Mouse (Mus musculus) cortical plate, adult 2 months (tissue): ENCODE measurements around the gene Tbc1d23. TPM values are rescaled to one million over a fixed set of nuclear protein-coding genes. Genes with fewer than 3 reads are reported as not detected.

Experiments used
- H3K27ac ChIP-seq: fragments of 200-500 bp; 2 replicates; pipeline ENCODE4 v1.5.1; 2012; ENCODE audit warnings: low read length, control low read depth, inconsistent platforms; ENCODE audit not compliant: insufficient read depth
- H3K4me1 ChIP-seq: fragments of 200-500 bp; 2 replicates; pipeline ENCODE4 v1.6.1; 2011; ENCODE audit warnings: low read length; ENCODE audit not compliant: control insufficient read depth, insufficient read depth
- H3K4me3 ChIP-seq: fragments of 200-500 bp; 2 replicates; pipeline ENCODE4 v1.5.1; 2011; ENCODE audit warnings: mild to moderate bottlenecking, low read length, control low read depth; ENCODE audit not compliant: insufficient read depth
- CTCF ChIP-seq: fragments of 200-500 bp; IDR thresholded peaks from 2 replicates; pipeline ENCODE4 v1.5.1; 2011; ENCODE audit warnings: mild to moderate bottlenecking, control low read depth, low read length; ENCODE audit not compliant: insufficient read depth; ENCODE audit errors: extremely low read depth
- POLR2A ChIP-seq: fragments of 200-500 bp; IDR thresholded peaks from 2 replicates; pipeline ENCODE4 v1.6.1; 2011; ENCODE audit warnings: mild to moderate bottlenecking, low read length, control low read depth; ENCODE audit not compliant: insufficient read depth; ENCODE audit errors: extremely low read depth
- polyA plus RNA-seq: library from polyadenylated mRNA; depleted of rRNA; stranded (reverse); fragments of >200 nt; gene quantifications from 2 replicates; pipeline ENCODE4 v1.2.3, GENCODE M21; 2012

The Tbc1d23 gene
- polyA plus RNA-seq, 1 experiment, result 40.9 TPM

GRCm38 (mm10) chr16:57166611-57167513 lies 64.4 kb downstream of the Tbc1d23 start, which contains the start of gene Nit2:
Gene Nit2, minus strand, starts transcription at chr16:57167341.
- TF ChIP-seq CTCF, result peak; percentile 59
- peak; percentile 74 for TF ChIP-seq POLR2A
- H3K4me3 ChIP-seq, result peak within 1 kb of the TSS; percentile 78
- H3K27ac ChIP-seq, result 0 out of 2 replicates have a peak within 1 kb of the TSS, but pooled peaks have one; percentile 12

GRCm38 (mm10) chr16:57166086-57166485 lies 65.2 kb downstream of the Tbc1d23 start:
- Histone ChIP-seq H3K27ac (no peak overlapping the region), H3K4me3 (no peak overlapping the region; the same call in 1 of the 2 replicates), H3K4me1 (0 out of 2 replicates have a peak, but pooled peaks cover 1% of the 10 kb centered on the region)
- TF ChIP-seq POLR2A (no peak), CTCF (no peak)

More at GRCm38 (mm10) chr16:57166611-57167513, 64.4 kb downstream of the Tbc1d23 start, which contains the start of gene Nit2:
- peaks cover 1% of the 10 kb centered on the region; the same call in 1 of the 2 replicates for H3K4me1 ChIP-seq

- Histone ChIP-seq H3K27ac (no peak overlapping the region), H3K4me3 (no peak overlapping the region), H3K4me1 (0 out of 2 replicates have a peak, but pooled peaks cover 1% of the 10 kb centered on the region)
- TF ChIP-seq CTCF, result no peak
- TF ChIP-seq POLR2A, result no peak
Observed at GRCm38 (mm10) chr16:57165157-57165556, 66.1 kb downstream of the Tbc1d23 start.

GRCm38 (mm10) chr16:57163694-57164093 lies 67.6 kb downstream of the Tbc1d23 start:
- TF ChIP-seq CTCF, result no peak
- TF ChIP-seq POLR2A, result no peak
- H3K4me3 ChIP-seq, result no peak overlapping the region
- H3K4me1 ChIP-seq, result 0 out of 2 replicates have a peak, but pooled peaks cover 1% of the 10 kb centered on the region
- H3K27ac ChIP-seq, result no peak overlapping the region

- Histone ChIP-seq H3K4me3 (no peak overlapping the region), H3K27ac (no peak overlapping the region), H3K4me1 (0 out of 2 replicates have a peak, but pooled peaks cover 1% of the 10 kb centered on the region)
- TF ChIP-seq POLR2A, result no peak
- no peak for TF ChIP-seq CTCF
Observed at GRCm38 (mm10) chr16:57162841-57163240, 68.5 kb downstream of the Tbc1d23 start.

- no peaks in the 10 kb centered on the region for H3K4me1 ChIP-seq
- TF ChIP-seq POLR2A, result no peak
- no peak overlapping the region for H3K4me3 ChIP-seq
- no peak overlapping the region for H3K27ac ChIP-seq
Observed at GRCm38 (mm10) chr16:57159835-57160234, 71.5 kb downstream of the Tbc1d23 start.

- TF ChIP-seq CTCF, result no peak
- no peak for TF ChIP-seq POLR2A
- Histone ChIP-seq H3K4me1 (no peaks in the 10 kb centered on the region), H3K27ac (no peak overlapping the region), H3K4me3 (no peak overlapping the region)
Observed at GRCm38 (mm10) chr16:57157728-57158127, 73.6 kb downstream of the Tbc1d23 start.

- H3K27ac ChIP-seq, result no peak overlapping the region
- no peak overlapping the region for H3K4me3 ChIP-seq
- no peaks in the 10 kb centered on the region for H3K4me1 ChIP-seq
- TF ChIP-seq CTCF (no peak), POLR2A (no peak)
Observed at GRCm38 (mm10) chr16:57157076-57157475, 74.2 kb downstream of the Tbc1d23 start.

GRCm38 (mm10) chr16:57155899-57156298 lies 75.4 kb downstream of the Tbc1d23 start:
- no peak for TF ChIP-seq CTCF
- no peak for TF ChIP-seq POLR2A
- no peak overlapping the region for H3K27ac ChIP-seq
- no peak overlapping the region for H3K4me3 ChIP-seq
- H3K4me1 ChIP-seq, result no peaks in the 10 kb centered on the region

GRCm38 (mm10) chr16:57151437-57151836 lies 79.9 kb downstream of the Tbc1d23 start:
- no peak overlapping the region for H3K4me3 ChIP-seq
- no peak overlapping the region for H3K27ac ChIP-seq
- TF ChIP-seq CTCF, result no peak
- TF ChIP-seq POLR2A, result no peak
- H3K4me1 ChIP-seq, result no peaks in the 10 kb centered on the region
